Mouse (Mus musculus) heart, postnatal 0 days (tissue): Measurements from ENCODE around the gene Mgam. TPM values are rescaled to one million over a fixed set of nuclear protein-coding genes. Genes with fewer than 3 reads are reported as not detected.

Experiments
- ATAC-seq: fragments of 200-750 bp; cut with Nextera tagmentation; 2 replicates; pipeline ENCODE4 v1.8.0; 2017; ENCODE audit warnings: low read depth, moderate number of reproducible peaks, moderate library complexity; ENCODE audit not compliant: insufficient read depth
- DNase-seq: peaks from one replicate; pipeline ENCODE4 v3.0.0-alpha.2; 2016; ENCODE audit warnings: low spot score
- H3K27ac ChIP-seq: fragments of 300-500 bp; sonication (generic); 2 replicates; pipeline ENCODE4 v1.5.1; 2014; ENCODE audit warnings: low read depth, mild to moderate bottlenecking
- H3K27me3 ChIP-seq: fragments of 300-500 bp; sonication (generic); 2 replicates; pipeline ENCODE4 v1.6.1; 2014; ENCODE audit warnings: low read length, mixed read lengths; ENCODE audit not compliant: control insufficient read depth, insufficient read depth
- H3K36me3 ChIP-seq: fragments of 300-500 bp; sonication (generic); replicated peaks from 2 replicates; pipeline ENCODE4 v1.6.1; 2014; ENCODE audit warnings: low read length, mixed read lengths; ENCODE audit not compliant: control insufficient read depth, insufficient read depth
- H3K4me1 ChIP-seq: fragments of 300-500 bp; sonication (generic); 2 replicates; pipeline ENCODE4 v1.6.1; 2014; ENCODE audit warnings: antibody characterized with exemption; ENCODE audit not compliant: control insufficient read depth, insufficient read depth
- H3K4me2 ChIP-seq: fragments of 300-500 bp; sonication (generic); 2 replicates; pipeline ENCODE4 v1.6.1; 2014; ENCODE audit warnings: low read depth, mild to moderate bottlenecking, low read length, moderate library complexity
- H3K4me3 ChIP-seq: fragments of 300-500 bp; sonication (generic); 2 replicates; pipeline ENCODE4 v1.5.1; 2014; ENCODE audit warnings: low read depth, low read length
- H3K9ac ChIP-seq: fragments of 300-500 bp; sonication (generic); replicated peaks from 2 replicates; pipeline ENCODE4 v1.6.1; 2014; ENCODE audit warnings: low read depth, low read length, mixed read lengths
- H3K9me3 ChIP-seq: fragments of 300-500 bp; sonication (generic); replicated peaks from 2 replicates; pipeline ENCODE4 v1.6.1; 2016; ENCODE audit warnings: low read length; ENCODE audit not compliant: control insufficient read depth
- CTCF ChIP-seq: IDR thresholded peaks from 2 replicates; pipeline ENCODE4 v1.5.1; 2016; ENCODE audit warnings: antibody characterized with exemption, control low read depth, low read depth
- EP300 ChIP-seq: IDR thresholded peaks from 2 replicates; pipeline ENCODE4 v1.6.1; 2016; ENCODE audit warnings: antibody characterized with exemption, low read depth
- WGBS: fragments of 180-500 bp; shearing (Covaris S2); extraction: QIAGEN DNeasy Blood & Tissue Kit; methylation state at CpG from one replicate; pipeline ENCODE4 v1.1.7; 2014; 5-methylcytosine and 5-hydroxymethylcytosine counted together
- polyA plus RNA-seq: library from polyadenylated mRNA; unstranded; fragments of >200 nt; fragmentation: Nextera tagmentation; extraction: Ambion mirVana; gene quantifications from 2 replicates; pipeline ENCODE4 v1.2.1, GENCODE M21; 2015
- total RNA-seq: library from RNA; depleted of rRNA; stranded (reverse); fragments of >200 nt; gene quantifications from 2 replicates; pipeline ENCODE4 v1.2.3, GENCODE M21; 2014; ENCODE audit warnings: low replicate concordance

Gene Mgam
- total and polyA plus RNA-seq, 2 experiments from 2014 or later: 0.03 TPM; not detected in 1

DNA sequence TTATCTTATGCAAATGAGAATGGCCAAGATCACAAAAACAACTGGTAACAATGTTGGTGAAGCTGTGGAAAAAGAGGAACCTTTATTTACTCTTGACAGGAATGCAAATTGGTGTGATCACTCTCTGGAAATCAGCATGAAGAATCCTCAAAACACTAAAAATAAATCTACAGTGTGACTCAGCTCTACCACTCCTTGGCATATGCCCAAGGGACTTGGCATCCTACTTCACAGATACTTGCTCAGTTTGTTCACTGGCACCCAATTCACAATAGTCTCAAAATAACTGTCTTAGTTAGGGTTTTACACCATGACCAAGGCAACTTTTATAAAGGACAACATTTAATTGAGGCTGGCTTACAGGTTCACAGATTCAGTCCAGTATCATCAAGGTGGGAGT is 21.2 kb upstream of the Mgam start:
- H3K9ac ChIP-seq: no peak overlapping the region
- no peaks in the 10 kb centered on the region for H3K4me1 ChIP-seq
- DNase-seq (no peak), ATAC-seq (no peak)
- no peaks in the 10 kb centered on the region for H3K27me3 ChIP-seq
- TF ChIP-seq CTCF (no peak), EP300 (no peak)
- no peak overlapping the region for H3K27ac ChIP-seq
- no peak overlapping the region for H3K4me2 ChIP-seq
- H3K4me3 ChIP-seq: no peak overlapping the region
- H3K9me3 ChIP-seq: no peaks in the 10 kb centered on the region
- no peaks in the 10 kb centered on the region for H3K36me3 ChIP-seq

GRCm38 (mm10) chr6:40610244-40610643 is 18.4 kb upstream of the Mgam start:
- H3K4me2 ChIP-seq: no peak overlapping the region
- WGBS: 70% methylated on average over 8 of the region's 8 CpGs
- H3K36me3 ChIP-seq: no peaks in the 10 kb centered on the region
- no peaks in the 10 kb centered on the region for H3K4me1 ChIP-seq
- H3K27me3 ChIP-seq: no peaks in the 10 kb centered on the region
- H3K9me3 ChIP-seq: no peaks in the 10 kb centered on the region
- ATAC-seq: no peak
- H3K27ac ChIP-seq: no peak overlapping the region
- H3K9ac ChIP-seq: no peak overlapping the region
- TF ChIP-seq EP300 (no peak), CTCF (no peak)
- no peak for DNase-seq
- H3K4me3 ChIP-seq: no peak overlapping the region

DNA sequence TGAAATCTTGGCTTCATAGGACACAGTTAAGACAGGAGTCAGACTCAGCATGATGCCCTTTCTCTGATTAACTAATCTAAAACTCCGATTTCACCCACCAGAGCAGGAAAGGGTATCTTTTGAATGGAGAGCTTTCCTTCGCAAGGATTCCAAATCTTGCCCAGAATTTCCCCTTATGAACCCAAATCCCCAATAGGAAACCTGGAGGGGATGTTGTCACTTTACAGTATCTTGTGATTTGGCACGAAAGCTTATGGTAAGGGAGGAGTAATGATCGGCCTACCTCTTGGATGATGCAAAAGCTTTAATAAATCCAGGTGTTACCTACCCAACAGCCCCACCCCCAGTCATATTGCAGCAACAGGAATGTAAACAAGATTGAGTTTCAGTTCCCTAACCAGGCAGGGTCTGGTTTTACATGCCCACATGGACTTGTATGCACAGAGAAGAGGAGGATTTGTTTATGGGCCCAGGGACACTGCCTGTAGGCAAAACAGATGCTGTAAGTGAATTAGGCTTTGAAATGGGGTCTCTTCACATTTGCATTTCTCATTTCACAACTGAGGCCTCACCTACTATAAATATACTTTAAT is 15.3 kb upstream of the Mgam start, which contains the start of gene Tas2r138:
Tas2r138 (minus strand) TSS at position 51 of the 593 bp plus-strand sequence.
- H3K27me3 ChIP-seq: no peaks in the 10 kb centered on the region
- no peaks in the 10 kb centered on the region for H3K36me3 ChIP-seq
- H3K9me3 ChIP-seq: no peaks in the 10 kb centered on the region
- H3K9ac ChIP-seq: no peak within 1 kb of the TSS
- no peak within 1 kb of the TSS for H3K4me2 ChIP-seq
- H3K27ac ChIP-seq: no peak within 1 kb of the TSS
- 72% methylated on average over 4 of the region's 4 CpGs for WGBS
- DNase-seq (no peak), ATAC-seq (no peak)
- no peak for TF ChIP-seq EP300
- no peak within 1 kb of the TSS for H3K4me3 ChIP-seq
- H3K4me1 ChIP-seq: no peaks in the 10 kb centered on the region

- TF ChIP-seq EP300: no peak
- peak; percentile 76 for TF ChIP-seq CTCF
- WGBS: 0% methylated on average over 2 of the region's 2 CpGs
- Histone ChIP-seq H3K9ac (no peak overlapping the region), H3K9me3 (no peaks in the 10 kb centered on the region), H3K4me3 (no peak overlapping the region), H3K4me1 (no peaks in the 10 kb centered on the region), H3K27ac (no peak overlapping the region), H3K36me3 (no peaks in the 10 kb centered on the region), H3K27me3 (no peaks in the 10 kb centered on the region), H3K4me2 (no peak overlapping the region)
- ATAC-seq: no peak
- peak; percentile 28 for DNase-seq
Observed at GRCm38 (mm10) chr6:40617965-40618364, 10.7 kb upstream of the Mgam start.

DNA sequence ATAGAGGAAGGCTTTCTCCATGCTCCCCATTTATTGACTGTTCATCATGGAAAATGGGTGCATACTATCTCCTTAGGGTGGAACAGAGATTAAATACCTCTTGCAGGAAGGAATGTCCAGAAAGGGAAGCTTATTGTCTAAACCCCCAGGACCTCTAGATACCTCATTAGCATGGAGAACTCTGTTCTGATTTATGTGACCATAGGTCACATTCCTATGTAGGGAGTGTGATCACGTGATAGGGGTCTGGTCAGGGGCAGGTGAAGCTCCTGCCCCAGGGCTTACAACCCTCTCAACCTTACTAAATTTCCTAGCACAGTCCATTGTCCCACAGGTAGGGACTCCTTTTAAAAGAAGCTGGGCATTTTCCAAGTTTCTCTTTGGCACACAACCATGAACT is 2.5 kb upstream of the Mgam start:
- DNase-seq (no peak), ATAC-seq (no peak)
- Histone ChIP-seq H3K9ac (no peak overlapping the region), H3K4me1 (no peaks in the 10 kb centered on the region), H3K4me3 (no peak overlapping the region), H3K27ac (no peak overlapping the region), H3K36me3 (no peaks in the 10 kb centered on the region), H3K9me3 (no peaks in the 10 kb centered on the region), H3K4me2 (no peak overlapping the region), H3K27me3 (no peaks in the 10 kb centered on the region)
- no peak for TF ChIP-seq EP300
- TF ChIP-seq CTCF: no peak
- WGBS: 55% methylated on average over 1 of the region's 1 CpGs

DNA sequence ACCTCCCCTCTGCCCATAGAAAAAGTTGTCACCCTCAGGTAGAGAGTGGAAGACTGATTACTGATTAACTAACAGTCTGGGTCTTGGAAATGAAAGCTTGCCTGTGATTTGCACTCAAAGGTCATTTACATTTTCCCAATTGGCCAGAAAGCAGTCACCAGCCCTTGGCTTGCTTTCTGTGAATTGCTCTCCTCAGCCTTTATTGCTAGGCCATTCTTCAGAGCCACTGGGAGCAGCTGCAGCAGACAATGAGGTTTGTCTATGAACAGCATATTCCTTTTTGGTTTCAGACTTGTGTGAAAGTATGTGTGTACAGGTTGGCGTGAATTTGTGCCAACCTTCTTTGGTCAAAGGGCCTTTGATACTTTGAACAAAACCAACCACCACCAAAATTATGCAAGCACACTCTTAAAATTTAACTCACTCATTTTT is 6.0 kb downstream of the Mgam start:
- 66% methylated on average over 1 of the region's 1 CpGs for WGBS
- no peak overlapping the region for H3K9ac ChIP-seq

More for the DNA sequence above, 6.0 kb downstream of the Mgam start:
- no peak for DNase-seq
- no peak for TF ChIP-seq EP300
- TF ChIP-seq CTCF: no peak
- no peak overlapping the region for H3K4me3 ChIP-seq
- no peaks in the 10 kb centered on the region for H3K4me1 ChIP-seq
- H3K27me3 ChIP-seq: no peaks in the 10 kb centered on the region
- H3K9me3 ChIP-seq: no peaks in the 10 kb centered on the region
- H3K4me2 ChIP-seq: no peak overlapping the region
- no peaks in the 10 kb centered on the region for H3K36me3 ChIP-seq
- ATAC-seq: no peak
- no peak overlapping the region for H3K27ac ChIP-seq
